ENCODE assay signal across 8 mouse cellular contexts in genomic region chr3:52045221-52045641, GRCm38 (mm10). TPM values are rescaled to one million over a fixed set of nuclear protein-coding genes. Genes with fewer than 3 reads are reported as not detected.
A peak's percentile ranks its signal among the peaks of the same experiment; 100 is the strongest.
DNase-seq lines count a peak whose midpoint lies in the region; ATAC-seq lines count a peak whose summit lies in the region.

No protein-coding gene starts in this region.

- 8% methylated on average over 6 of the region's 6 CpGs for WGBS in embryonic facial prominence, embryonic 13.5 days
- WGBS in hindbrain, embryonic 13.5 days, result 12% methylated on average over 6 of the region's 6 CpGs
- 28% methylated on average over 6 of the region's 6 CpGs for WGBS in liver, embryonic 12.5 days (ENCODE audit: insufficient replicate concordance)

- peak; percentile 10 for DNase-seq in ovary, postnatal 14 days (ENCODE audit: low spot score)
- no peak for DNase-seq in ovary, postnatal 36 days (ENCODE audit: low spot score)
- DNase-seq in testis, postnatal 10 days (ENCODE audit: low spot score), result peak; percentile 70
- DNase-seq in natural killer cell, adult 2 months (ENCODE audit: low spot score in 2 of 2), result no peak
- no peak for DNase-seq in right cerebral cortex, adult 2 months (ENCODE audit: low spot score in 2 of 2)

- no peaks in the 10 kb centered on the region for H3K36me3 ChIP-seq in embryonic facial prominence, embryonic 13.5 days
- H3K36me3 ChIP-seq in hindbrain, embryonic 13.5 days, result no peaks in the 10 kb centered on the region
- no peaks in the 10 kb centered on the region for H3K36me3 ChIP-seq in liver, embryonic 12.5 days

- peak overlapping the region; percentile 64 for H3K9ac ChIP-seq in embryonic facial prominence, embryonic 13.5 days
- peak overlapping the region; percentile 64; the same call in 1 of the 2 replicates for H3K9ac ChIP-seq in hindbrain, embryonic 13.5 days
- peak overlapping the region; percentile 18; the same call in 1 of the 2 replicates for H3K9ac ChIP-seq in liver, embryonic 12.5 days

- ATAC-seq in embryonic facial prominence, embryonic 13.5 days (ENCODE audit: insufficient number of reproducible peaks, insufficient read depth, low FRiP score, low TSS enrichment, low read depth), result no peak
- no peak for ATAC-seq in hindbrain, embryonic 13.5 days (ENCODE audit: low FRiP score)
- no peak for ATAC-seq in liver, embryonic 12.5 days

- H3K4me2 ChIP-seq in embryonic facial prominence, embryonic 13.5 days, result peak overlapping the region; percentile 60
- H3K4me2 ChIP-seq in hindbrain, embryonic 13.5 days, result peak overlapping the region; percentile 60
- H3K4me2 ChIP-seq in liver, embryonic 12.5 days, result peak overlapping the region; percentile 69

- peak overlapping the region; percentile 97 for H3K27ac ChIP-seq in embryonic facial prominence, embryonic 13.5 days
- peak overlapping the region; percentile 93 for H3K27ac ChIP-seq in hindbrain, embryonic 13.5 days
- peak overlapping the region; percentile 74; the same call in 1 of the 2 replicates for H3K27ac ChIP-seq in liver, embryonic 12.5 days

- H3K4me1 ChIP-seq in embryonic facial prominence, embryonic 13.5 days, result peaks cover 48% of the 10 kb centered on the region
- H3K4me1 ChIP-seq in hindbrain, embryonic 13.5 days (replicated peaks), result peaks cover 57% of the 10 kb centered on the region
- H3K4me1 ChIP-seq in liver, embryonic 12.5 days, result peaks cover 48% of the 10 kb centered on the region

- no peaks in the 10 kb centered on the region for H3K9me3 ChIP-seq in embryonic facial prominence, embryonic 13.5 days
- no peaks in the 10 kb centered on the region for H3K9me3 ChIP-seq in hindbrain, embryonic 13.5 days
- H3K9me3 ChIP-seq in liver, embryonic 12.5 days (replicated peaks), result no peaks in the 10 kb centered on the region

- peak overlapping the region; percentile 33 for H3K4me3 ChIP-seq in embryonic facial prominence, embryonic 13.5 days
- peak overlapping the region; percentile 18; the same call in 1 of the 2 replicates for H3K4me3 ChIP-seq in hindbrain, embryonic 13.5 days
- no peak overlapping the region for H3K4me3 ChIP-seq in liver, embryonic 12.5 days

- no peaks in the 10 kb centered on the region for H3K27me3 ChIP-seq in embryonic facial prominence, embryonic 13.5 days
- no peaks in the 10 kb centered on the region for H3K27me3 ChIP-seq in hindbrain, embryonic 13.5 days
- H3K27me3 ChIP-seq in liver, embryonic 12.5 days (replicated peaks), result no peaks in the 10 kb centered on the region

RNA-seq across cellular contexts. Expression of gene Maml3, which starts 59.6 kb away (rescaled TPM):
- polyA plus RNA-seq in embryonic facial prominence, embryonic 13.5 days (2015; fragmentation: Nextera tagmentation; extraction: Ambion mirVana), result 5.8 and 6.5 TPM in 2 replicates
- 8.2 TPM in 2 replicates for polyA plus RNA-seq in hindbrain, embryonic 13.5 days (2015; fragmentation: Nextera tagmentation; extraction: Ambion mirVana)
- 1.5 and 1.7 TPM in 2 replicates for polyA plus RNA-seq in liver, embryonic 12.5 days (2016; fragmentation: Nextera tagmentation; extraction: Ambion mirVana)

Comparison
In these comparisons a context has a peak if more than half of its experiments do, and no peak if none do; other contexts are left out.
1. DNase-seq: peak in ovary, postnatal 14 days (single experiment) and testis, postnatal 10 days (single experiment); none in ovary, postnatal 36 days (single experiment), natural killer cell, adult 2 months (0 of 2) and right cerebral cortex, adult 2 months (0 of 2).
2. Peak in every context shown above with its lines, with median percentiles within 50 percentile points of each other: H3K27ac ChIP-seq, H3K4me2 ChIP-seq and H3K9ac ChIP-seq.